Mouse (Mus musculus) embryonic facial prominence, embryonic 11.5 days (tissue): ENCODE results near the gene Glp1r. TPM values are rescaled to one million over a fixed set of nuclear protein-coding genes. Genes with fewer than 3 reads are reported as not detected.
A peak's percentile ranks its signal among the peaks of the same experiment; 100 is the strongest.

Experiments
- ATAC-seq: fragments of 200-750 bp; cut with Nextera tagmentation; replicated peaks from 2 replicates; pipeline ENCODE4 v1.8.0; 2017; ENCODE audit warnings: low read depth; ENCODE audit not compliant: insufficient number of reproducible peaks, low FRiP score, low TSS enrichment
- DNase-seq: peaks from one replicate; pipeline ENCODE4 v3.0.0-alpha.2; 2015; ENCODE audit warnings: low spot score
- H3K27ac ChIP-seq: fragments of 300-500 bp; sonication (generic); replicated peaks from 2 replicates; pipeline ENCODE4 v1.5.1; 2014; ENCODE audit warnings: mild to moderate bottlenecking, low read depth, low read length, control low read depth
- H3K27me3 ChIP-seq: fragments of 300-500 bp; sonication (generic); 2 replicates; pipeline ENCODE4 v1.6.1; 2014; ENCODE audit warnings: mild to moderate bottlenecking, low read length, moderate library complexity, mixed read lengths; ENCODE audit not compliant: control insufficient read depth, insufficient read depth
- H3K36me3 ChIP-seq: fragments of 300-500 bp; sonication (generic); replicated peaks from 2 replicates; pipeline ENCODE4 v1.6.1; 2014; ENCODE audit warnings: low read depth, mild to moderate bottlenecking, low read length, moderate library complexity, mixed read lengths; ENCODE audit not compliant: control insufficient read depth, insufficient read depth
- H3K4me1 ChIP-seq: fragments of 300-500 bp; sonication (generic); 2 replicates; pipeline ENCODE4 v1.6.1; 2014; ENCODE audit warnings: low read length, mixed read lengths; ENCODE audit not compliant: control insufficient read depth, insufficient read depth
- H3K4me2 ChIP-seq: fragments of 300-500 bp; sonication (generic); 2 replicates; pipeline ENCODE4 v1.6.1; 2014; ENCODE audit warnings: low read depth, mild to moderate bottlenecking, control low read depth, low read length, moderate library complexity
- H3K4me3 ChIP-seq: fragments of 300-500 bp; sonication (generic); 2 replicates; pipeline ENCODE4 v1.5.1; 2014; ENCODE audit warnings: low read depth, low read length, control low read depth
- H3K9ac ChIP-seq: fragments of 300-500 bp; sonication (generic); replicated peaks from 2 replicates; pipeline ENCODE4 v1.6.1; 2014; ENCODE audit warnings: mild to moderate bottlenecking, control low read depth, low read length
- H3K9me3 ChIP-seq: fragments of 300-500 bp; sonication (generic); replicated peaks from 2 replicates; pipeline ENCODE4 v1.6.1; 2016; ENCODE audit warnings: mild to moderate bottlenecking, low read length, inconsistent platforms, mixed read lengths; ENCODE audit not compliant: control insufficient read depth
- WGBS: fragments of 180-500 bp; shearing (Covaris S2); extraction: QIAGEN DNeasy Blood & Tissue Kit; methylation state at CpG from one replicate; pipeline ENCODE4 v1.1.7; 2014; 5-methylcytosine and 5-hydroxymethylcytosine counted together
- polyA plus RNA-seq: library from polyadenylated mRNA; unstranded; fragments of >200 nt; fragmentation: Nextera tagmentation; extraction: Ambion mirVana; gene quantifications from 2 replicates; pipeline ENCODE4 v1.2.1, GENCODE M21; 2014

Glp1r gene
- polyA plus RNA-seq, 1 experiment from 2014 or later: 0.08 TPM

DNA sequence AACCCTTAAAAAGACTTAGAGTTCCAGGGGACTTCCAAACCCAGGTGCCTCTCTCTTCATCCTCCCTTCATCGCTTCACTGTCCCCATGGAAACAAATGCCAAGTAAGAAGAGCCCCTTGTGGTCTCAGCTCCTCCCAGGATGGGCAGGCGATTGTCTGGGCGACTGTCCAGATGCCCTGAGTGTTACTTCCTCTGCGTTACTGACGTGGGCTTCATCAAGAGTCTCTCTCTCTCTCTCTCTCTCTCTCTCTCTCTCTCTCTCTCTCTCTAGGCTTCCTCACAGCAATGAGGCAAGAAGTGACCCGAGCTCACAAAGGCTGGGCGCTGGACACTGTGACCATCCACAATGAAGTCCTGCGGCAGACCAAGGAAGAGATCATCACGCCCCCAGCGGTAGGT, 30.6 kb upstream of the Glp1r start:
- ATAC-seq (no peak), DNase-seq (no peak)
- Histone ChIP-seq H3K9ac (no peak overlapping the region), H3K4me1 (no peaks in the 10 kb centered on the region), H3K4me2 (no peak overlapping the region), H3K27me3 (no peaks in the 10 kb centered on the region), H3K9me3 (no peaks in the 10 kb centered on the region), H3K36me3 (no peaks in the 10 kb centered on the region), H3K4me3 (no peak overlapping the region), H3K27ac (no peak overlapping the region)
- 35% methylated on average over 10 of the region's 10 CpGs for WGBS

DNA sequence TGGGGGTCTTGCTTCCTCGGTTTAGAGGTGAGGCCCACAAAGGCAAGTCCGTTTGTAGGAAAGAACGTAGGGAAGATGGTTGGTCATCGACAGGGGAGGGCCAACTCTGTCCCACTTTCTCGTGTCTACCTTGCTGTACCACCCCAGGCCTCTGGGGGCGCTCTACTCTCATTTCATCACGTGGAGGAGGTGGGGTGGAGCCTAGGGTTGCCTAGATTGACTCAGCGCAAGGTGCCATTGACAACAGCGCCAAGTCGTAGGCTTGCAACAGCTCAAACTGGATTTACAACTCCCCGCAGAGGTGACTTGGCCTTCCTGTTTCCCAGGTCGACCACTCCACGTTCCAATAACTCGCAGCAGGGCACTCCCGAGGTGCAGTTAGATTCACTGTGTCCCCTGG, 27.3 kb upstream of the Glp1r start:
- Histone ChIP-seq H3K4me1 (no peaks in the 10 kb centered on the region), H3K27ac (no peak overlapping the region), H3K9ac (no peak overlapping the region), H3K27me3 (no peaks in the 10 kb centered on the region), H3K36me3 (no peaks in the 10 kb centered on the region), H3K4me3 (no peak overlapping the region), H3K4me2 (no peak overlapping the region), H3K9me3 (no peaks in the 10 kb centered on the region)
- ATAC-seq (no peak), DNase-seq (no peak)
- 62% methylated on average over 15 of the region's 15 CpGs for WGBS

DNA sequence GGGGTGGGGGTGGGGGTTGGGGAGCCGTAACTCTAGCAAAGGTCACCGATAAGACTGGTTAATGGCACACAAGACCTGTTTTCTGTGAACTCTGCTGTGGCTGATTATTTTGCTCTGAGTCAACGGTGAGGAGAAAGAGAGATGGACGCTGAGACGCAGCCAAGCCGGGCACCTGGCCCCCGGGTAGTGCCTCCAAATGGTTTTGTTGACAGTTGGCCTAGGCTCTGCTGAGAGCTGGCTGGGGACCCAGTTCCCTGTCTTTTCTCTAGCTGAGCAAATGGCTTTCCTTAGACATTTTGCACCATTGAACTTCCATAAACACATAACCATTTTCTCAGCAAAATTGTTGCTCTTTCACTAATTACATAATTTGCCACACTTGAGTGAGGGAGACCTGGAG, 24.2 kb upstream of the Glp1r start:
- Histone ChIP-seq H3K4me2 (no peak overlapping the region), H3K27ac (no peak overlapping the region), H3K4me3 (no peak overlapping the region), H3K27me3 (no peaks in the 10 kb centered on the region), H3K9me3 (no peaks in the 10 kb centered on the region), H3K4me1 (no peaks in the 10 kb centered on the region), H3K9ac (no peak overlapping the region), H3K36me3 (no peaks in the 10 kb centered on the region)
- WGBS: 79% methylated on average over 7 of the region's 7 CpGs
- ATAC-seq: no peak
- DNase-seq: no peak

DNA sequence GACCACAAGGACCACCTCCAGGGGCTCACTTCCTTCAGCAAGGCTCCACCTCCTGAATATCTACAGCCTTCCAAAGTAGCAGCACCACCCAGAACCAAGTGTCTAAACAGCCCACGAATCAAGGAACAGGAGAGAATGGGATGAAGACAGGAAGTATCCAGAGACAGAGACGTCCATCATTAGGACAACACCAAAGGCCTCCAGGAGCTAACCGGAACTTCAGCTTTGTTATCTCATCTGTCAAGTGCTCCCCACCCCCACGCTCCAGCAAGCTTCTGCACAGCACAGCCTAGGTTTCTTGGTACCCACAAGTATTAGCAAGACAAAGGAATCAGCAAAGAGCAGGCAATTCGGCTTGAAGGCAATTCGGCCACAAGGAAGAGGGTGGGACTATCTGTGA, 23.0 kb upstream of the Glp1r start:
- H3K27me3 ChIP-seq: no peaks in the 10 kb centered on the region
- WGBS: 49% methylated on average over 6 of the region's 6 CpGs
- H3K4me1 ChIP-seq: no peaks in the 10 kb centered on the region
- H3K9me3 ChIP-seq: no peaks in the 10 kb centered on the region
- H3K4me2 ChIP-seq: no peak overlapping the region
- H3K36me3 ChIP-seq: no peaks in the 10 kb centered on the region
- no peak overlapping the region for H3K4me3 ChIP-seq
- H3K9ac ChIP-seq: no peak overlapping the region
- no peak for ATAC-seq
- H3K27ac ChIP-seq: no peak overlapping the region
- DNase-seq: no peak

DNA sequence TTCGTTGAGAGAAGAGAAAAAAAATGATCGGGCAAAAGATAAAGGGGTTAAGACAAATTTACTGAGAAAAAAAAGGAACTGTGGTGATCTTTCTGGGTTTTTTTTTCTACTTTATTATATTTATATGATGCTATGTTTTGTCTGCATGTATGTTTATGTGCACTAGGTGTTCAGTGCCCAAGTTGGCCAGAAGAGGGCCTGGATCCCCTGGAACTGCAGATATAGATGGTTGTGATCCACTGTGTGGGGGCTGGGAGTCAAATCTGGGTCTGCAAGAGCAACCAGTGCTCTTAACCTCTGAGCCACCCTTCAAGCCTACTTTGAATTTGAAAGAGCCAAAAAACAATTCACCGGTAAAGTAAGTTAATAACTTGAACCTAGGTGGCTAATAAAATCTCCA, 21.2 kb upstream of the Glp1r start:
- 74% methylated on average over 3 of the region's 3 CpGs for WGBS
- no peak for DNase-seq
- Histone ChIP-seq H3K27ac (no peak overlapping the region), H3K9me3 (no peaks in the 10 kb centered on the region), H3K36me3 (no peaks in the 10 kb centered on the region), H3K9ac (no peak overlapping the region), H3K4me2 (no peak overlapping the region), H3K4me3 (no peak overlapping the region), H3K27me3 (no peaks in the 10 kb centered on the region), H3K4me1 (no peaks in the 10 kb centered on the region)
- ATAC-seq: no peak

DNA sequence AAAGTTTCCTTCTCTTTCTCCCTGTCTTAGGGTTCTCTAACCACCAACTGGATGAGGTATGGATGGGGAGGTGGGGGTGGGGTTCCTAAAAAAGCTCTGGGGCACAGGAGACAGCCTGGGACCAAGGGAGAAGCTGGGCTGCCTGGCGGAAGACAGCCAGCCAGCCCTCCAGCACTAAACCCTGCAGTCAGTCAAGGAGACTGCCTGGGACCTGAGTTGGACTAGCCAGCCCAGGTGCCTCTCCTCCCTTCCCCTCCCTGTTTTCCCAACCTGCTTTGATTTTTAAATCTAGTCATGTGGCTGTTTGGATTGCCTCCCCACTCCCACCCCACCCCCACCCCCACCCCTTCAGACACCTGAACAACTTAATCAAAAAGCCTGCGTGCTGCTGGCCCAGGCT, 20.6 kb upstream of the Glp1r start:
- H3K36me3 ChIP-seq: no peaks in the 10 kb centered on the region
- H3K27ac ChIP-seq: no peak overlapping the region
- no peaks in the 10 kb centered on the region for H3K4me1 ChIP-seq
- ATAC-seq: no peak
- no peak for DNase-seq
- H3K9ac ChIP-seq: no peak overlapping the region
- no peaks in the 10 kb centered on the region for H3K27me3 ChIP-seq
- no peak overlapping the region for H3K4me2 ChIP-seq
- H3K4me3 ChIP-seq: no peak overlapping the region
- WGBS: 50% methylated on average over 2 of the region's 2 CpGs
- H3K9me3 ChIP-seq: no peaks in the 10 kb centered on the region

DNA sequence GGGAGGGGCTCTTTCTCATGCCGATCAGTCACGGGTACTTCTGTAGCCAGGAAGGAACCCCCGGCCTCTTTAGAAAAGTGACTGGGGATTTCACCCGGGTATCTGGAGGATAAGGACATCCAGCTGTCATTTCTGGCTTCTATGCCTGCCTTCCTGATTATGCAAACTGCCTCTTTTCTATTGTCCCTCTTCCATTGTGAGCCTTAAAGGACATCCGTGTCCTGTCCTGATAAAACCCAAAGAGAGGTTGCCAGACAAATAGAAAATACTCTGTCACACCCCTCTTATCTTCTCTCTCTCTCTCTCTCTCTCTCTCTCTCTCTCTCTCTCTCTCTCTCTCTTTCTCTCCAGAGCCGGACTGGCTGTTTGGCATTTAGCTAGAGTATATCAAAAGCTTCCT, 19.4 kb upstream of the Glp1r start:
- Histone ChIP-seq H3K27me3 (no peaks in the 10 kb centered on the region), H3K9ac (no peak overlapping the region), H3K36me3 (no peaks in the 10 kb centered on the region), H3K4me2 (no peak overlapping the region), H3K9me3 (no peaks in the 10 kb centered on the region), H3K4me3 (no peak overlapping the region), H3K27ac (no peak overlapping the region), H3K4me1 (no peaks in the 10 kb centered on the region)
- no peak for DNase-seq
- 9% methylated on average over 6 of the region's 6 CpGs for whole genome bisulfite sequencing
- ATAC-seq: no peak

DNA sequence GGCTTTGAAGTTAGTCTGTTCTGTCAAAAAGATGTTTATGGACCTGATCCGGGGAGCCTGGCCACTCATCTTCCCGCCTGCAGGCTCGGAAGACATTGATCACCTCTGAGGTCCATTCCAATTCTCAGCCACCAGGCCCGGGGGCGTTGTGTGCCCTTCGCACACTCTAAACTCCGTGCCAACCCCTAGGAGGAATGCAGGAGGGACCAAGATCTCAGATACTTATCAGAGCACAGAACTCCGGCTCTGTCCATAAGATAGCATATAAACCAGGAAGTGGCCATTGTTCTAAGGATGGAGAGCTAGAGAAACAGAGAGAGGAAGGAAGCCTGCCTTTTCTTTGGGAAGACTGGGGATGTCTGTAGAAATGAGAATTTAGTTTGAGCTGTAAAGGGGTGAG, 18.1 kb upstream of the Glp1r start:
- WGBS: 71% methylated on average over 8 of the region's 8 CpGs
- no peak for ATAC-seq
- no peak overlapping the region for H3K27ac ChIP-seq

DNA sequence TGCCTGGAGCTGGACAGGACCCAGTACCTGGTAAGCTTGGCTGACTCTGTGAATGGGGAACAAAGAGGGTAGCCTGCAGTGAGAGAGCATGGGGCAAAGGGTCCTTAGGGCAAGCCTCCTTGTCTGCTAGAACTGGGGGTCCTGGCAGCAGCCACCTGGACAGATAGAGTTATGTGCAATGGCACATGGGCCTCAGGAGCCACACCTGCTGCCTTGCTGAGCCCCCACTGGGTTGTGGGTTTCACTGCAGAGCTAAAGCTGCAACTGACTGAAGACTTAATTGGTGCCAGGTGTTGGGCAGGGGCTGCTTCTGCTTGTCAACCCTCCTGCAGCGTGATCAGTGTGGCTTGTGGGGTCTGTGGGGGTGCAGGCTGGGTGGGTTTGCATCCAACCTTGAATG, 9.5 kb upstream of the Glp1r start:
- WGBS: 11% methylated on average over 1 of the region's 1 CpGs
- ATAC-seq (no peak), DNase-seq (peak; percentile 65)
- Histone ChIP-seq H3K9ac (no peak overlapping the region), H3K4me1 (no peaks in the 10 kb centered on the region), H3K4me3 (no peak overlapping the region), H3K36me3 (no peaks in the 10 kb centered on the region), H3K9me3 (no peaks in the 10 kb centered on the region), H3K4me2 (no peak overlapping the region), H3K27ac (no peak overlapping the region), H3K27me3 (no peaks in the 10 kb centered on the region)

More for the DNA sequence above, 18.1 kb upstream of the Glp1r start:
- Histone ChIP-seq H3K9ac (no peak overlapping the region), H3K9me3 (no peaks in the 10 kb centered on the region), H3K4me2 (no peak overlapping the region), H3K4me1 (no peaks in the 10 kb centered on the region), H3K27me3 (no peaks in the 10 kb centered on the region), H3K4me3 (no peak overlapping the region), H3K36me3 (no peaks in the 10 kb centered on the region)
- DNase-seq: no peak
